Mouse (Mus musculus): ENCODE data around the gene Pphln1.

The Pphln1 gene

GRCm38 (mm10) chr15:93433811-93434210, 35.7 kb downstream of the Pphln1 start:
- no peak for DNase-seq (ENCODE audit: low read depth)

- DNase-seq (ENCODE audit: low read depth), result no peak
Observed at GRCm38 (mm10) chr15:93435998-93436397, 37.8 kb downstream of the Pphln1 start.

GRCm38 (mm10) chr15:93438663-93439062, 40.5 kb downstream of the Pphln1 start:
- peak; percentile 70 for DNase-seq (ENCODE audit: low read depth)

DNA sequence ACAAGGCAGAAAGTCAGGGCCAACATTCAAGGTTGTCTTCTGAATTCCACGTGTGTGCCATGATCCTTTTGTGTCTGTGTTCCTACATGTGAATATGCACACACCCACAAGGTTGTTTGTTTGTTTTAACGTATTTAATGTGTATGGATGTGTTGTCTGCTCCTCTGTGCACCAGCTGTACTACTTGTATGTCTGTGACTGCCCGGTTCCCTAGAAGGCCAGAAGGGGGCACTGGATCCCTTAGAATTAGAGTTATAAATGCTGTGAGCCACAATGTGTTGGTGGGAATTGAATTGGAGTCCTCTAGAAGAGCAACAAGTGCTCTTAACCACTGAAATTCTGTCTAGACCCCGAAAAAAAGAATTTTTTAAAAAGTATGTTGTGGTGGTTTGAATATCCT, 44.1 kb downstream of the Pphln1 start:
- peak; percentile 21 for DNase-seq (ENCODE audit: low read depth)

GRCm38 (mm10) chr15:93443676-93444075, 45.5 kb downstream of the Pphln1 start:
- no peak for DNase-seq (ENCODE audit: low read depth)

GRCm38 (mm10) chr15:93448862-93449261, 50.7 kb downstream of the Pphln1 start:
- no peak for DNase-seq (ENCODE audit: low read depth)

GRCm38 (mm10) chr15:93453296-93453695, 55.1 kb downstream of the Pphln1 start:
- DNase-seq (ENCODE audit: low read depth), result no peak

- DNase-seq (ENCODE audit: low read depth), result no peak
Observed at GRCm38 (mm10) chr15:93456005-93456404, 57.9 kb downstream of the Pphln1 start.

GRCm38 (mm10) chr15:93459422-93459821, 61.3 kb downstream of the Pphln1 start:
- DNase-seq (ENCODE audit: low read depth), result no peak

DNA sequence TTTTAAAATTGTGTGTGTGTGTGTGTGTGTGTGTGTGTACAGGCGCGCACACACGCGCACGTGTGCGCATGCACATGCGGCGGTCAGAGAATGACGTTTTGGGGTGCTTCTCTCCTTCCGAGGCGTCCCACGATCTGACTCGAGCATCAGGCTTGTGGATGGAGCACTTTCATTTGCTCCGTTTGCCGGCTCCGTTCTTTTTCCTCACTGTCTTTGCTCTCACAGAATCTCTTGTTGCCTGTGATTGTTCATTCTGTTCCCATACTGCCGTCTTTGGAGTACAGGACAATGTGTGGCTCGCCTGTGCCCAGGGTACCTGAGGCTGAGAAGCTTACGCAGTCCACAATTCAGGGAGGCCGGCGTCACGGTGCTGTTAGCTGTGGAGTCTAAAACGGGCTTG, 62.9 kb downstream of the Pphln1 start:
- no peak for DNase-seq (ENCODE audit: low read depth)

DNA sequence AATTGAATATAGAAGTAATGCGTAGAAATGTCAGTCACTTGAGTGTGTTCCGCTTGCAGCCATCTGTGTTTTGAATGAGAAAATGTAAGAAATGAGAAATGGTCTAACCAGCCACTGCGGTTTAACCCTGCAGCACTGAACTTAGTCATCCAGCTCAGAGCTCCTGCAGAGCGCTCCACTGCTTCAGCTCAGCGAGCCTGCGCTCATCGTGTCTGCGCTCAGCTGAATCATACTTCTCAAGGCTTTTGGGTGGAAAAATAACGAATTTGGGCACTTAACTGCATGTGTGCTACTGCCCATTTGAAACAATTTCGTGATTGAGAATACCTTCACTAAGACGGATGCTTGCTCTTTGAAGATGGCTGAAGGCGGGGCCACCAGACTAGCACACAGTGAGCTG, 73.5 kb downstream of the Pphln1 start:
- no peak for DNase-seq (ENCODE audit: low read depth)

- DNase-seq (ENCODE audit: low read depth), result no peak
Observed at GRCm38 (mm10) chr15:93472089-93472488, 73.9 kb downstream of the Pphln1 start.

GRCm38 (mm10) chr15:93474277-93474676, 76.1 kb downstream of the Pphln1 start:
- no peak for DNase-seq (ENCODE audit: low read depth)

DNA sequence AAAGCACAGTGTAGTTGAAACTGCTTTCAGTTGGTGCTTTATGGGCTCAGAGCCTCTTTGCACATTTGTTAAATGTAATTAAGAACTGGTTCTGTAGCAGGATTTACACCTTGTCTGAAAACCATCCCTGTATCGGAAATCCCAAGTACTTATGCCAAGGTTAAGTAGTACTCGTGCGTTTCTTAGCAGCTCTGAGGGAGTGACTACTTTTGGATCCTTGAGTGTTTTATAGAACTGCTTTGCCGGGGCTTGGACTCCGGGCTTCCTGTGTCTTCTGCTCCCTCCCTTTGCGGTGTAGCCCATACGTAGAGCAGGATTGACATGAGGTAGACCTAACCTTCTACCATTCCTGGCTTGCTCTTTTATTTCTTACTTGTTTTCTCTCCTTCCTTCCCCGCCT, 77.5 kb downstream of the Pphln1 start:
- DNase-seq (ENCODE audit: low read depth), result no peak

DNA sequence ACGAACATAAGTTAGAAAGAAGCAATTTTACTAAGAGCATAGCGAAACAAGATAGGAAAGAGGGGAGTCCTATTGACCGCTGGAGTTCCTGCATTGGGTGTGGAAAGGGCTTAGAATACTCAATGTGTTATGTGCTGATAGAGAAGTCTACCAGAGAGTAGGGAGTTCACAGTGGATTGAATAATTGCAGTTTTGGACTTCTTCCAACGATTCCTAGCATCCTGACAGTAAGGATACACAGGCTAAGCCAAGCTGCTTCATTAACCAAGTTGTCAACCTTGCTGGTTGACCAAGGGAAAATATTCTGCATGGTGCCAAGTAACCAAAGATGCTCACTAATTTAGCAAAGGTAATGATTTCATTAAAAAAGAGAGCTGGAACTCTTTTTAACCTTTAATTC, 79.6 kb downstream of the Pphln1 start:
- DNase-seq (ENCODE audit: low read depth), result no peak

DNA sequence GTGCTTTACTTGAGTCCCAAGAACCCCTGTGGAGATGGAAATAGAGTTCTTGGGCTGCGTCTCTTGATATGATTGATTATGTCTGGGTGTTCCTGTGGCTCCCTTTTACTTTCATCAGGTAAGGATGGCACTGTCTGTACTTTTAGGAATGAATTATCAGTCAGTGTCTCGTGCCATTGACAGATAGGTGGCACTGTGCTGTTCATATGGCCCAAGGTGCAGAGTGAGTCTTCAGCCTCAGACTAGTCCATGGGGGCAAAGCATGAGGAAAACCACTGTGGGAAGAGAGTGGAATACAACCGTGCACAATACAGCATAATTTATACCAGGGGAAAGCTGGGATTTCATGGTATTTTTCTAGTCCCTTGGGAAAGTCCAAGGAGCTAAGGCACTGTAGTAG, 80.5 kb downstream of the Pphln1 start:
- DNase-seq (ENCODE audit: low read depth), result no peak

GRCm38 (mm10) chr15:93479445-93479844, 81.3 kb downstream of the Pphln1 start:
- DNase-seq (ENCODE audit: low read depth), result no peak

GRCm38 (mm10) chr15:93481112-93481511, 83.0 kb downstream of the Pphln1 start:
- DNase-seq (ENCODE audit: low read depth), result no peak

DNA sequence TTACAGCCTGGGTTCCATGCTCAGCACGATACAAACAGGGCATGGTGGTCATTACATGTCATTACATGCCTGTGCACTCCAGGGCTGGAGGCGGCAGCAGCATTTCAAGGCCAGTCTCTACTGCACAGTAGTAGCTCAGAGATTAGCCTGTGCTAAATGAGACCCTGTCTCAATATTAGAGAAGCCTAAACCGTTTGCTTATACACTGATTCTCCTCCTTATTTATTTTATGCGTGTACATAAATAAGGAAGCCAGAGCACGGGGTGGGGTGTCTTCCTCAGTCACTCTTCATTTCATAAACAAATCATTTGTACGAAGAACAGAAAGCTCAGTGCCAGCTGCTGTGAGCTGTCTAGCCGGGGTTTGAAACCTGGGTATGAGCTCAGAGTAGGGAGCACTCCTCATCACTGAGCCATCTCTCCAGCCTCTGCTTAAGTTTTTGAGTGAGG, 86.1 kb downstream of the Pphln1 start:
- no peak for DNase-seq (ENCODE audit: low read depth)

DNA sequence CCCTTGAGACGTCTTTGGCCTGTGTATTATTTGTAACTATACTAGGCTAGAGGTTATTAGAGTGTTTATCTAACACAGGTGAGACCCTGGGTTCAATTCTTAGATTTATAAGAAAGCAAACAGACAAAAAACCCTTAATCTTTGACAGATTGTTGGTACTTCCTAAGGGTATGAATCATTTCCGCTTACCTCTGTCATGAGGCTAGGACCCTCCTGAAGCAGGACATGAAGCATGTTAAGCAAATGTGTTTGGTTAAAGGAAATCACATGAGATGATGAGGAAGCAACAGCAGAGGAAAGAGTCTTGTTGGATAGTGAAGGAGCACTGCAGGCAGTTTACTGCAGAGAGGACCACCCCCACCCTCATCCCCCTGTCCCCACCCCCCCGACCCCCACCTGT, 87.1 kb downstream of the Pphln1 start:
- no peak for DNase-seq (ENCODE audit: low read depth)

DNA sequence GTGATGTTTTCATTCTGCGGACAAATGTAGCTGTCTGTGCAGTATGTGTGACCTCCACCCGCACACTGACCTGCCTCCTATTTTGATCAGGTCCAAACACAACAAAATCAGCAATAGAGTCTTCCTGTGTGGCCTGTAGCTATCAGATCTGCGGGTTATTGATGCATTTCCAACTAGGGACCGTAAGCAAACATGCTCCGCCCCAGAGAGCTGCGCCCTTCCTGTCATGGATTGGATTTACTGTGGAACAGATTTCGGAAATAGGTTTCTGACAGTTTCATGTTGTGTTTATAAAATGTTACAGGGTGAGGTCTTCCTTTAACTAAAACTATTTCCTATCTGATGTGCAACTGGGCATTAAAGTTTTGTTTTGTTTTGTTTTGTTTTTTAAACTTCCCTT, 87.9 kb downstream of the Pphln1 start:
- no peak for DNase-seq (ENCODE audit: low read depth)

DNA sequence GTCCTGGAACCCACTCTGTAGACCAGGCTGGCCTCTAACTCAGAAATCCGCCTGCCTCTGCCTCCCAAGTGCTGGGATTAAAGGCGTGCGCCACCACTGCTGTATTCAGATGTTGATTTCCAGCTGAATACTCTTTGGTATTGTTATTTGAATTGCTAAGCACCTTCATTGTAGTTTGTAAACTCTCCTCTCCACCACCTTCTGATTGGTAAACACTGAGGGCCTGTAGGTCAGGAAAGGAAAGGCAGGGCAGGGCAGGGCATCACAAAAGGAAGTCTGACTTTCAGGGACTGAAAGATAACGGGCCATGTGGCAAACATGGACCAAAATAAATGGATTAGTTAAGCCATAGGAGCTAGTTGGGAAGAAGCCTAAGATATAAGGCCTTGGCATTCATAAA, 91.4 kb downstream of the Pphln1 start:
- no peak for DNase-seq (ENCODE audit: low read depth)

DNA sequence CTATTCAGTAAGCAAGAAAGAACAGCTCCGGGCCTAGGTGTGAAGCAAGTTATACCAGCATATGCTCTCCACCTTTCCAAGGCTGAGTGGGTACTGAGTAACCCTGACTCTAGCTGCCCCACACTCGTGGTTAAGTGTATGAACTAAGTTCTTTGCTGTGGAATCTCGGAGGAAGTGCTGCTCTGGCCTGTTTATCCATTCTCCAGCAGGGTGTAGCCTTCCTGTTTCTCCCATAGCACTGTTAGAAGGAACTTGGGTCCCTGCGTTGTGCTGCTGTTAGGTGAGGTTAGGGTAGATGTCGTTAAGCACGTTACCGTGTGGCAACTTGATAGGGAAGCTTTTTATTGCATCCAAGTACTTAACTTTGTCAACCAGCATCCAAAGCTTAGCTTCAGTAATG, 96.5 kb downstream of the Pphln1 start:
- no peak for DNase-seq (ENCODE audit: low read depth)

- no peak for DNase-seq (ENCODE audit: low read depth)
Observed at GRCm38 (mm10) chr15:93499866-93500265, 101.7 kb downstream of the Pphln1 start.

- DNase-seq (ENCODE audit: low read depth), result no peak
Observed at GRCm38 (mm10) chr15:93502703-93503102, 104.6 kb downstream of the Pphln1 start.
